Mouse (Mus musculus): ENCODE data around the gene Gm128.

The Gm128 gene

DNA sequence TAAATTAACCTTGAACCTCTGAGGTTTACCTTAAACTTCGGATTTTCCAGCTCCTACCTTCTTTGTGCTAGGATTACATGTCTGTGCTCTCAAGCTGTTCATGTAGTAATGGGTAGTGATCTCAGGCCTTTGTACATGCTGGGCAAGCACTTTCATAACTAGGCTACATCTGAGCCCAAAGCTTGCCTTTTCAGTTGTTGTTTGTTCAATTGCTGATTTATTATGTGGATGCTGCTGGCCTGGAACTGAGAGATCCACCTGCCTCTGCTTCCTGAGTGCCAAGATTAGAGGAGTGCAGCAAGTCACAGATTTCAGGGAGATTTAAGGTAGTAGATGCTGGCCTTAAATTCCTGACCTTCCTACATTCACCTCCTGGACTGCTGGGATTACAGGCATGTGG, 42.3 kb downstream of the Gm128 start:
- TF ChIP-seq GATA4 (IDR thresholded peaks at IDR 0.05; ENCODE audit: insufficient replicate concordance, low read length): no peak

DNA sequence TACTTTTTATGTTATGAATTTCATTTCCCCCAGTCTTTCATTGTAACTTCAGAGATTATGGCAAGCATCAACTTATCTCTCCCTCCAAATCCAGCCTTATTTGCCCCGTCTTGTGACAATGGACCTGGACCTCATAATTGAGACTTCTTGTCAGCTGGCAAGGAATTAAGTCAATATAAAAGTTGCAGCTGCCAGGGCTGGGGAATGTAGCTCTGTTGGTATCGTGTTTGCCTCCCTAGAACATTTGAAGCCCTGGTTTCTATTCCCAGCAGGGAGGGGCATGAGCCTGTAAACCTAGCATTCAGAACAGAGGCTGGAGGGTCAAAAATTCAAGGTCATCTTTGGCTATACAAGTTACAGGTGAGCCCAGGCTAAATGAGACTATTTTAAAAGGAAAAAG, 45.6 kb downstream of the Gm128 start:
- no peak for TF ChIP-seq GATA4 (IDR thresholded peaks at IDR 0.05; ENCODE audit: insufficient replicate concordance, low read length)

DNA sequence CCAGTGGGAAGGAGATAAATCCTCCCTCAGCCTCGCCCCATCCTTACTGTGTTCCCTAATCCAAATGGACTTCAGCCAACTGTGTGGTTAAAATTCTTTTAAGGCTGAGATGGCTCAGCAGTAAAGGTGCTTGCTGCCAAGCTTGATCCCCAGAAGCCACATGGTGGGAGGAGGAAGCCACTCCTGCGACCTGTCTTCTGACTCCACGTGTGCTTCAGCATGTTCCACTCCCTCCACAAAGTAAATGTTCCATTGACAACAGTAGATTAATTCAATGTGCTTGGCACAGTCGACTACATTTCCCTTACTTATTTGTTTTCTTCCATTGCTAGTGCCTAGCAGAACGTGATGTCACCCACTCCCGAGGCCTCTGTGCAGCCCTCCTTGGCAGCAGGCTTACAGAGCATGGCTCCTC, 46.7 kb downstream of the Gm128 start:
- TF ChIP-seq GATA4 (IDR thresholded peaks at IDR 0.05; ENCODE audit: insufficient replicate concordance, low read length): no peak

Measured in liver, adult (tissue).